12 mouse cellular contexts compared by ENCODE assay signal in the genomic region with DNA sequence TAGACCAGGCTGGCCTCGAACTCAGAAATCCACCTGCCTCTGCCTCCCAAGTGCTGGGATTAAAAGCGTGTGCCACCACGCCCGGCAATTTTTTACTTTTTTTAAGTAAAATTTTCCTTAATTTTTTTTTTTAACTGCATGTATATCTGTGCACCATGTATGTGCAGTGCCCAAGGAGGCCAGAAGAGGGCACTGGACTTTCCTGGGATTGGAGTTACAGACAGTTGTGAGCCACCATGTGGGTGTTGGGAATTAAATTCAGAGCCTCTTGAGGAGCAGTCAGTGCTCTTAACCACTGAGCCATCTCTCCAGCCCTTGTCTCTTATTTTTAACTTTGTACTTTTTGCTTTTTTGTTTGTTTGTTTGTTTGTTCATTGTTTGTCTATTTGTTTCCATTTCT. TPM values are rescaled to one million over a fixed set of nuclear protein-coding genes. Genes with fewer than 3 reads are reported as not detected.
DNase-seq lines count a peak whose midpoint lies in the region; ATAC-seq and TF ChIP-seq lines count a peak whose summit lies in the region.
"Had no signal": no experiment of that assay in that cellular context is flagged by ENCODE, and none has a peak within 500 bp of the region (broad histone marks: within the 10 kb centered on the region; RNA-seq: fewer than 3 reads in every experiment).

No protein-coding gene starts in this region.

- no peak for TF ChIP-seq EP300 in heart, adult 2 months (IDR thresholded peaks at IDR 0.05; ENCODE audit: insufficient read depth, low read depth, low read length)

- no peak for DNase-seq in heart, adult 2 months
- DNase-seq in heart, adult 9 months (ENCODE audit: low spot score in 2 of 2) = no peak
- DNase-seq in midbrain, postnatal 0 days (ENCODE audit: low spot score) = no peak
- DNase-seq in midbrain, embryonic 11.5 days (ENCODE audit: low spot score, missing footprints) = no peak
- DNase-seq in liver, adult 2 months (ENCODE audit: extremely low read depth, low read depth, low spot score) = no peak
- peak; percentile 36 for DNase-seq in thymus, postnatal 25 days
- no peak for DNase-seq in retina, embryonic 14.5 days (ENCODE audit: low spot score)
- no peak for DNase-seq in heart, adult 18-20 months
- DNase-seq: adrenal gland, postnatal 36 days had no signal

- intact Hi-C loops in heart, adult 2 months (cut with DNase I) = no loop called here

- no peaks in the 10 kb centered on the region for H3K27me3 ChIP-seq in heart, adult 2 months (ENCODE audit: control insufficient read depth, insufficient read depth, low read length)
- H3K27me3 ChIP-seq in midbrain, postnatal 0 days (ENCODE audit: insufficient read depth, low read length) = no peaks in the 10 kb centered on the region
- no peaks in the 10 kb centered on the region for H3K27me3 ChIP-seq in midbrain, embryonic 11.5 days (ENCODE audit: control insufficient read depth, insufficient read depth, low read length)
- no peaks in the 10 kb centered on the region for H3K27me3 ChIP-seq in liver, adult 2 months (ENCODE audit: control insufficient read depth, insufficient read depth, low read length)
- H3K27me3 ChIP-seq: hindbrain, embryonic 13.5 days; stomach, embryonic 15.5 days had no signal

- no peaks in the 10 kb centered on the region for H3K9me3 ChIP-seq in midbrain, postnatal 0 days (ENCODE audit: low read length)
- no peaks in the 10 kb centered on the region for H3K9me3 ChIP-seq in midbrain, embryonic 11.5 days (ENCODE audit: control insufficient read depth, low read length)
- H3K9me3 ChIP-seq: hindbrain, embryonic 13.5 days; stomach, embryonic 15.5 days had no signal

- no peak for TF ChIP-seq POLR2A in heart, adult 2 months (IDR thresholded peaks at IDR 0.05; ENCODE audit: insufficient read depth, low read depth, low read length)
- no peak for TF ChIP-seq POLR2A in liver, adult 2 months (IDR thresholded peaks at IDR 0.05; ENCODE audit: extremely low read depth, insufficient read depth, low read length)

- no peaks in the 10 kb centered on the region for H3K79me2 ChIP-seq in heart, adult 2 months (replicated peaks; ENCODE audit: control insufficient read depth, insufficient read depth, low read length)
- H3K79me2 ChIP-seq in liver, adult 2 months (ENCODE audit: control insufficient read depth, insufficient read depth, low read length) = no peaks in the 10 kb centered on the region

- no peaks in the 10 kb centered on the region for H3K4me1 ChIP-seq in heart, adult 2 months (ENCODE audit: control insufficient read depth, insufficient read depth, low read length)
- no peaks in the 10 kb centered on the region for H3K4me1 ChIP-seq in midbrain, postnatal 0 days (ENCODE audit: insufficient read depth, low read length)
- H3K4me1 ChIP-seq in midbrain, embryonic 11.5 days (ENCODE audit: control insufficient read depth, insufficient read depth, low read length) = no peaks in the 10 kb centered on the region
- H3K4me1 ChIP-seq in liver, adult 2 months (ENCODE audit: control insufficient read depth, insufficient read depth, low read length) = no peaks in the 10 kb centered on the region
- H3K4me1 ChIP-seq: hindbrain, embryonic 13.5 days; stomach, embryonic 15.5 days had no signal

- no peak overlapping the region for H3K4me2 ChIP-seq in midbrain, postnatal 0 days (ENCODE audit: low read depth, low read length, poor library complexity, severe bottlenecking)
- no peak overlapping the region for H3K4me2 ChIP-seq in midbrain, embryonic 11.5 days
- H3K4me2 ChIP-seq: hindbrain, embryonic 13.5 days; stomach, embryonic 15.5 days had no signal

- 92% methylated on average over 4 of the region's 4 CpGs for WGBS in heart, adult 2 months
- 100% methylated on average over 3 of the region's 4 CpGs for WGBS in midbrain, postnatal 0 days
- 88% methylated on average over 4 of the region's 4 CpGs for WGBS in midbrain, embryonic 11.5 days
- 97% methylated on average over 4 of the region's 4 CpGs for WGBS in liver, adult 2 months

- no peak overlapping the region for H3K27ac ChIP-seq in heart, adult 2 months
- no peak overlapping the region for H3K27ac ChIP-seq in midbrain, postnatal 0 days (ENCODE audit: low read depth, low read length)
- H3K27ac ChIP-seq in midbrain, embryonic 11.5 days (ENCODE audit: low read depth, low read length) = no peak overlapping the region
- H3K27ac ChIP-seq in liver, adult 2 months (replicated peaks; ENCODE audit: insufficient read depth, low read depth, low read length) = no peak overlapping the region
- H3K27ac ChIP-seq: hindbrain, embryonic 13.5 days; stomach, embryonic 15.5 days had no signal

- no peak overlapping the region for H3K4me3 ChIP-seq in heart, adult 2 months
- H3K4me3 ChIP-seq in midbrain, postnatal 0 days (ENCODE audit: low read depth, low read length) = no peak overlapping the region
- no peak overlapping the region for H3K4me3 ChIP-seq in midbrain, embryonic 11.5 days (ENCODE audit: low read depth, low read length)
- no peak overlapping the region for H3K4me3 ChIP-seq in liver, adult 2 months (ENCODE audit: insufficient read depth, low read depth, low read length)
- H3K4me3 ChIP-seq: erythroblast, embryonic 14.5 days; hindbrain, embryonic 13.5 days; stomach, embryonic 15.5 days had no signal

- no peak for ATAC-seq in midbrain, postnatal 0 days (ENCODE audit: low FRiP score)
- no peak for ATAC-seq in midbrain, embryonic 11.5 days (ENCODE audit: low FRiP score)

- H3K9ac ChIP-seq in heart, adult 2 months (ENCODE audit: low read depth, low read length) = no peak overlapping the region
- no peak overlapping the region for H3K9ac ChIP-seq in midbrain, postnatal 0 days (replicated peaks; ENCODE audit: low read length, poor library complexity, severe bottlenecking)
- H3K9ac ChIP-seq in midbrain, embryonic 11.5 days (ENCODE audit: low read length) = no peak overlapping the region
- no peak overlapping the region for H3K9ac ChIP-seq in liver, adult 2 months (ENCODE audit: low read depth, low read length)
- H3K9ac ChIP-seq: hindbrain, embryonic 13.5 days; stomach, embryonic 15.5 days had no signal

- H3K36me3 ChIP-seq in heart, adult 2 months (ENCODE audit: control insufficient read depth, insufficient read depth, low read length) = no peaks in the 10 kb centered on the region
- no peaks in the 10 kb centered on the region for H3K36me3 ChIP-seq in midbrain, postnatal 0 days (ENCODE audit: insufficient read depth, low read length)
- no peaks in the 10 kb centered on the region for H3K36me3 ChIP-seq in midbrain, embryonic 11.5 days (ENCODE audit: control insufficient read depth, insufficient read depth, low read length)
- H3K36me3 ChIP-seq in liver, adult 2 months (ENCODE audit: control insufficient read depth, insufficient read depth, low read length) = no peaks in the 10 kb centered on the region
- H3K36me3 ChIP-seq: hindbrain, embryonic 13.5 days; stomach, embryonic 15.5 days had no signal

- TF ChIP-seq CTCF in heart, adult 2 months (IDR thresholded peaks at IDR 0.05) = peak; percentile 50
- TF ChIP-seq CTCF in midbrain, postnatal 0 days (IDR thresholded peaks at IDR 0.05) = peak; percentile 35
- peak; percentile 27; the same call in 1 of the 2 replicates for TF ChIP-seq CTCF in liver, adult 2 months (IDR thresholded peaks at IDR 0.05; ENCODE audit: low read depth, low read length)

RNA-seq across cellular contexts. Expression of a gene that starts 16.0 kb away (rescaled TPM):
- 10 to 100 TPM; 82.5 to 85.3 TPM for total RNA-seq in heart, adult 2 months (2021)
- 31.1 and 51.5 TPM in 2 replicates for polyA plus RNA-seq in heart, adult 2 months (2012; rRNA removed)
- 322 and 368 TPM in 2 replicates for total RNA-seq in midbrain, postnatal 0 days (2014; rRNA removed)
- 144 and 153 TPM in 2 replicates for polyA plus RNA-seq in midbrain, postnatal 0 days (2015; fragmentation: Nextera tagmentation; extraction: Ambion mirVana)
- polyA plus RNA-seq in midbrain, embryonic 11.5 days (2014; fragmentation: Nextera tagmentation; extraction: Ambion mirVana) = 75.3 and 78.3 TPM in 2 replicates
- total RNA-seq in liver, adult 2 months (2014; rRNA removed) = 110 and 156 TPM in 2 replicates
- polyA plus RNA-seq in liver, adult 2 months (2012; rRNA removed) = 38.7 and 45.3 TPM in 2 replicates
- 100 to 1,000 TPM in 1 of 2 experiments, 10 to 100 TPM in 1; 93.0 to 102 TPM for total RNA-seq in heart, adult 18-20 months (2021)
